Mouse (Mus musculus): ENCODE data around the gene Men1.

DNA sequence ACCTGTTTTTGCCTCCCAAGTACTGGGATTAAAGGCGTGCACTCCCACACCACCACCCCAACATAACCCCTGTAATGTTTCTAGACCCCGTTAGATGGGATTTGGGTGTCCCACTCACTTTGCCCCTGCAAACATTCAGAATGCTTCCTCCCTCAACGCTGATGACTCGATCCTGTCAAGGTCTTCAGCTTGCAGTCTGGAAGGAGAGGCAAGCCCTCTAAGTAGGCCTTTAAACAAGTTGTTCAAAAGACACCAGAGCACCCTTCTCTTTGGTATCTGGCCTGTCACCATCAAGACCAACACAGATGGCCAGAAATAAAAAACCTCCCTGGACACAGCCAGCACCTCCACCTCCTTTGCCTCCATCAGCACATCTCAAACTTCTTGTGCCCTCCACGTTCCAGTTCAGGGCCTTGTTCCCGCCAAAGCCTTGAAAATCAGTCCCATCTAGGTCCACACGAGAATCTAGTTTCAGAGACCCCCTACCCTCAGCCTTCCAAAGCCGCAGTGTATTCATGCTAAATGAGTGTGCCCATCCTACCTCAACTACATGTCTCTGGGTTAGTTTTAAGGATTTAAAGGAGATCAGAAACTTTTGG is 29.2 kb upstream of the Men1 start:
- TF ChIP-seq POLR2A (IDR thresholded peaks at IDR 0.05; ENCODE audit: insufficient read depth, low read depth, low read length): no peak
- TF ChIP-seq CTCF (IDR thresholded peaks at IDR 0.05): no peak
- TF ChIP-seq EP300 (IDR thresholded peaks at IDR 0.05; ENCODE audit: insufficient read depth, low read depth, low read length): no peak

All from heart, adult 2 months (tissue).